Mouse (Mus musculus) stomach, postnatal 0 days (tissue): ENCODE measurements at regions not wholly inside any gene's neighbourhood (a gene's known extent, or its start where the extent isn't known, plus 50 kb on each side); places are given as distances from the start of the nearest gene placed in this dataset.

Experiments used
- ATAC-seq: fragments of 200-750 bp; cut with Nextera tagmentation; 2 replicates; pipeline ENCODE4 v1.8.0; 2017; ENCODE audit not compliant: low FRiP score, low TSS enrichment
- DNase-seq: peaks from one replicate; pipeline ENCODE4 v3.0.0-alpha.2; 2016; ENCODE audit warnings: low spot score
- H3K27ac ChIP-seq: fragments of 300-500 bp; sonication (generic); replicated peaks from 2 replicates; pipeline ENCODE4 v1.5.1; 2014; ENCODE audit warnings: mild to moderate bottlenecking, control low read depth
- H3K27me3 ChIP-seq: fragments of 300-500 bp; sonication (generic); 2 replicates; pipeline ENCODE4 v1.6.1; 2014; ENCODE audit warnings: low read length; ENCODE audit not compliant: control insufficient read depth, insufficient read depth
- H3K36me3 ChIP-seq: fragments of 300-500 bp; sonication (generic); 2 replicates; pipeline ENCODE4 v1.6.1; 2014; ENCODE audit warnings: low read length, mixed read lengths; ENCODE audit not compliant: control insufficient read depth, insufficient read depth
- H3K4me1 ChIP-seq: fragments of 300-500 bp; sonication (generic); replicated peaks from 2 replicates; pipeline ENCODE4 v1.6.1; 2014; ENCODE audit warnings: antibody characterized with exemption; ENCODE audit not compliant: control insufficient read depth, insufficient read depth
- H3K4me2 ChIP-seq: fragments of 300-500 bp; sonication (generic); replicated peaks from 2 replicates; pipeline ENCODE4 v1.6.1; 2014; ENCODE audit warnings: low read depth, mild to moderate bottlenecking, control low read depth, moderate library complexity
- H3K4me3 ChIP-seq: fragments of 300-500 bp; sonication (generic); 2 replicates; pipeline ENCODE4 v1.5.1; 2014; ENCODE audit warnings: low read depth, low read length, control low read depth
- H3K9ac ChIP-seq: fragments of 300-500 bp; sonication (generic); 2 replicates; pipeline ENCODE4 v1.6.1; 2014; ENCODE audit warnings: mild to moderate bottlenecking, low read length, control low read depth, mixed read lengths
- H3K9me3 ChIP-seq: fragments of 300-500 bp; sonication (generic); 2 replicates; pipeline ENCODE4 v1.6.1; 2016; ENCODE audit warnings: low read length; ENCODE audit not compliant: control insufficient read depth
- CTCF ChIP-seq: IDR thresholded peaks from 2 replicates; pipeline ENCODE4 v1.5.1; 2016; ENCODE audit warnings: antibody characterized with exemption, low read depth, mild to moderate bottlenecking, moderate library complexity
- EP300 ChIP-seq: optimal IDR thresholded peaks from 2 replicates; pipeline ENCODE3; 2016; ENCODE audit warnings: antibody characterized with exemption
- WGBS: fragments of 180-500 bp; shearing (Covaris S2); extraction: QIAGEN DNeasy Blood & Tissue Kit; methylation state at CpG from one replicate; pipeline ENCODE4 v1.1.7; 2014; 5-methylcytosine and 5-hydroxymethylcytosine counted together

- WGBS = 52% methylated on average over 6 of the region's 6 CpGs
- no peak overlapping the region for H3K4me3 ChIP-seq
- no peak overlapping the region for H3K9ac ChIP-seq
- H3K9me3 ChIP-seq = no peaks in the 10 kb centered on the region
- no peak overlapping the region for H3K27ac ChIP-seq
- DNase-seq (no peak), ATAC-seq (no peak)
- no peaks in the 10 kb centered on the region for H3K4me1 ChIP-seq
- H3K36me3 ChIP-seq = no peaks in the 10 kb centered on the region
- no peaks in the 10 kb centered on the region for H3K27me3 ChIP-seq
- no peak overlapping the region for H3K4me2 ChIP-seq
- TF ChIP-seq CTCF (no peak), EP300 (no peak)
Measured at GRCm38 (mm10) chr3:104279505-104279904, 59.3 kb upstream of the Magi3 start.

GRCm38 (mm10) chr3:104274718-104275302 lies 54.6 kb upstream of the Magi3 start:
- Histone ChIP-seq H3K9me3 (no peaks in the 10 kb centered on the region), H3K4me2 (no peak overlapping the region), H3K36me3 (no peaks in the 10 kb centered on the region), H3K9ac (no peak overlapping the region), H3K27me3 (no peaks in the 10 kb centered on the region), H3K4me3 (no peak overlapping the region), H3K27ac (no peak overlapping the region), H3K4me1 (no peaks in the 10 kb centered on the region)
- DNase-seq = no peak
- 21% methylated on average over 1 of the region's 1 CpGs for WGBS
- TF ChIP-seq EP300 (no peak), CTCF (no peak)
- ATAC-seq = no peak

GRCm38 (mm10) chr3:104274084-104274483 lies 53.9 kb upstream of the Magi3 start:
- ATAC-seq (no peak), DNase-seq (no peak)

More at GRCm38 (mm10) chr3:104274084-104274483, 53.9 kb upstream of the Magi3 start:
- H3K27ac ChIP-seq = no peak overlapping the region
- H3K9ac ChIP-seq = no peak overlapping the region
- H3K4me3 ChIP-seq = no peak overlapping the region
- H3K4me2 ChIP-seq = no peak overlapping the region
- H3K36me3 ChIP-seq = no peaks in the 10 kb centered on the region
- no peaks in the 10 kb centered on the region for H3K27me3 ChIP-seq
- H3K9me3 ChIP-seq = no peaks in the 10 kb centered on the region
- TF ChIP-seq EP300 (no peak), CTCF (no peak)
- H3K4me1 ChIP-seq = no peaks in the 10 kb centered on the region
